Mouse (Mus musculus) bone marrow macrophage, adult 2 months (primary cell): Measurements from ENCODE around the gene Rab3gap2.

Source experiments
- CTCF ChIP-seq: IDR thresholded peaks from 2 replicates; pipeline ENCODE4 v1.5.1; 2012; ENCODE audit warnings: low read depth, mild to moderate bottlenecking, low read length, moderate library complexity
- POLR2A ChIP-seq: IDR thresholded peaks from 2 replicates; pipeline ENCODE4 v1.6.1; 2012; ENCODE audit warnings: mild to moderate bottlenecking, low read depth, low read length, borderline replicate concordance

- TF ChIP-seq CTCF (no peak), POLR2A (no peak)
These were observed 81.3 kb downstream of the Rab3gap2 start for GRCm38 (mm10) chr1:185285171-185285570.
